Mouse (Mus musculus) G1E (cell line): ENCODE data around the gene Siae.

Experiments used
- CTCF ChIP-seq: IDR thresholded peaks from 2 replicates; pipeline ENCODE4 v1.5.1; 2012; ENCODE audit warnings: low read depth, low read length, inconsistent platforms, mixed read lengths
- GATA1 ChIP-seq: IDR thresholded peaks from 2 replicates; pipeline ENCODE4 v1.6.1; 2012; ENCODE audit warnings: borderline replicate concordance, low read length, inconsistent platforms, mixed read lengths
- GATA2 ChIP-seq: IDR thresholded peaks from 2 replicates; pipeline ENCODE4 v1.6.1; 2012; ENCODE audit warnings: low read depth, low read length, inconsistent platforms, borderline replicate concordance
- POLR2AphosphoS5 ChIP-seq: IDR thresholded peaks from 2 replicates; pipeline ENCODE4 v1.6.1; 2012; ENCODE audit warnings: low read depth, low read length, inconsistent platforms; ENCODE audit not compliant: insufficient replicate concordance
- TAL1 ChIP-seq: conservative IDR thresholded peaks from 2 replicates; pipeline ENCODE4 v1.6.1; 2012; ENCODE audit warnings: low read depth, low read length, inconsistent platforms, mixed read lengths

DNA sequence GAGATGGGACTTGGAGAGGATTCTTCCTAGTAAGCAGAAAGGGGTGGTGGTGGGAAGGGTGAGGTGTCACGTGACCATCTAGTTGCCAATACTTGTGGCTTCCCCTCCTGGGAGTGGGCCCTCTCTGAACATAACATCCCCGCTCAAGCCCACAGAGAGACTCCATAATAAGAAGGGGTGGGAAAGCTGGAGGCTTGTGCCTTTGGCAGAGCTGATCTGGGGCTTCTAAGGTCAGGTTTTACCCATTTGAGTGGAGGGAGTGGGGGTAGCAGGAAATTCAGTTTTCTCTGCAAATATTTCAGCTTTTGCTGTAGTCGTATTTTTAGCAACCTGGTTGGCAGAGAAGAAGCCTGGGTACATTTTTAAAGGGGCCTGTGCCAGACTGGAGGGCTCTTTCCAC is 868 bp downstream of the Siae start:
- no peak for TF ChIP-seq CTCF
- no peak for TF ChIP-seq TAL1
- TF ChIP-seq GATA1, result no peak
- no peak for TF ChIP-seq POLR2AphosphoS5
- TF ChIP-seq GATA2, result no peak
